In the genomic region with DNA sequence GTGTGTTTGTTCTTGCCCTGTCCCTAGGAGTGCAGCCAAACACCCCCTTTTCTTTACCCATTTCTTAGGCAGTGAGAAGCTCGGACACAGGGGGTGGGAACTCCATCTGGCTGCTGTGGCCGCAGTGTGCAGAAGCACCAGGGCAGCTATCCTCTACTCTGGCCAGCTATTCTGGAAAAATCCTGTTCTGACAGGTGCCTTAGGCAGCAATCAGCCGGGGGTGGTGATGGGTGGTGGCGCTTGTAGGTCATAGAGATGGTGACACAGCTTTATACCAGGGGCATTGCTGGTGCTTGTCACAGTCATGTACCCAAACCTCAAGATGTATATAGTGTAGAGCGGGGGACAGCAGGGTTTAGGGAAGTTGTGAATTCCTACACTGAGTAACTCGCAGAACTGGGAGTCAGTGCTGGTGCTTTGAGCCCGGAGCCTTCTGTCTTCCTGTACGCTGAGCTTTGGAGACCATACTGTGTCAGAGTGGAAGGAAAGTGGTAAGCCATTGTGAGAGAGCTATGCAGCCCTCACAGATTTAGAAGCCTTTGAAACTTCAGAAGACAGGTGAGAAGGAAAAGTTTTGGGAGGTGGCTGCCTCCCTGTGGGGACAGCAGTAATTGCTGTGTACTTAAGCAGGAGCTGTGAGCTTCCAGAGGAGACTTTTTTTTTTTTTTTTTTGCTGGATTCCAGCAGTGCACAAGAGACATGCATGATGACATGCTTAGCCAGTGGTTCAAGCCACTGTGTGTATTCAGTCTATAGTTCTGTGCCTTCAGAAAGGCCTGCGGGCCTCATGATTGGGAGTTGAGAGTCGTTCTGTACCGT, we compare ENCODE assay signal across 14 mouse cellular contexts. TPM values are rescaled to one million over a fixed set of nuclear protein-coding genes. Genes with fewer than 3 reads are reported as not detected.
A peak's percentile ranks its signal among the peaks of the same experiment; 100 is the strongest.
DNase-seq lines count a peak whose midpoint lies in the region; ATAC-seq and TF ChIP-seq lines count a peak whose summit lies in the region.
"Had no signal": no experiment of that assay in that cellular context is flagged by ENCODE, and none has a peak within 500 bp of the region (broad histone marks: within the 10 kb centered on the region; RNA-seq: fewer than 3 reads in every experiment).

No protein-coding gene starts in this region.

- peaks cover 59% of the 10 kb centered on the region for H3K4me1 ChIP-seq in heart, embryonic 16.5 days (ENCODE audit: control insufficient read depth, insufficient read depth, low read length)
- peaks cover 34% of the 10 kb centered on the region for H3K4me1 ChIP-seq in liver, embryonic 11.5 days (replicated peaks; ENCODE audit: control insufficient read depth, insufficient read depth, low read length)
- H3K4me1 ChIP-seq in cortical plate, adult 2 months (ENCODE audit: control insufficient read depth, insufficient read depth, low read length): peaks cover 8% of the 10 kb centered on the region
- peaks cover 17% of the 10 kb centered on the region for H3K4me1 ChIP-seq in forebrain, embryonic 16.5 days (replicated peaks; ENCODE audit: control insufficient read depth, insufficient read depth, low read length)

- intact Hi-C loops in heart, postnatal 25 days (cut with DNase I): loop anchor here (5.0 to 10.0 kb wide), 3 partner anchors 95 to 433 kb away; partner anchors contain the start of gene Bhlhe40

- no peak for DNase-seq in heart, postnatal 25 days (ENCODE audit: low spot score)
- DNase-seq in liver, embryonic 11.5 days (ENCODE audit: low spot score): no peak
- no peak for DNase-seq in liver
- DNase-seq in cerebellum, postnatal 10 days: no peak
- DNase-seq: cerebellum, postnatal 25 days; lung, postnatal 10 days; thymus, postnatal 14 days had no signal

- H3K27ac ChIP-seq in heart, embryonic 16.5 days (ENCODE audit: low read length): peak overlapping the region; percentile 49; the same call in 1 of the 2 replicates
- H3K27ac ChIP-seq in liver, embryonic 11.5 days (ENCODE audit: low read depth, low read length): no peak overlapping the region
- H3K27ac ChIP-seq in cortical plate, adult 2 months (ENCODE audit: insufficient read depth, low read length): no peak overlapping the region
- no peak overlapping the region for H3K27ac ChIP-seq in forebrain, embryonic 16.5 days (ENCODE audit: low read length)
- H3K27ac ChIP-seq: embryonic facial prominence, embryonic 15.5 days had no signal

- H3K9ac ChIP-seq in heart, embryonic 16.5 days (ENCODE audit: low read length): no peak overlapping the region
- H3K9ac ChIP-seq in liver, embryonic 11.5 days (ENCODE audit: low read depth, low read length): no peak overlapping the region
- H3K9ac ChIP-seq in forebrain, embryonic 16.5 days (replicated peaks; ENCODE audit: low read depth, low read length): no peak overlapping the region
- H3K9ac ChIP-seq: embryonic facial prominence, embryonic 15.5 days had no signal

- no peak for ATAC-seq in heart, embryonic 16.5 days (replicated peaks; ENCODE audit: extremely low read depth, insufficient read depth, low FRiP score)
- 0 out of 2 replicates have a peak, but pooled peaks have one; percentile 8 for ATAC-seq in liver, embryonic 11.5 days (replicated peaks; ENCODE audit: low FRiP score)
- ATAC-seq in monocyte, adult 5-6 weeks (replicated peaks; ENCODE audit: insufficient number of reproducible peaks, low FRiP score, low TSS enrichment, poor library complexity, severe bottlenecking): peak; percentile 34; the same call in 1 of the 2 replicates
- no peak for ATAC-seq in forebrain, embryonic 16.5 days
- ATAC-seq: CD4-positive, CD25-positive, alpha-beta regulatory T cell, adult 4 months had no signal

- H3K4me2 ChIP-seq in heart, embryonic 16.5 days (ENCODE audit: low read depth, low read length): no peak overlapping the region
- no peak overlapping the region for H3K4me2 ChIP-seq in liver, embryonic 11.5 days
- no peak overlapping the region for H3K4me2 ChIP-seq in forebrain, embryonic 16.5 days (ENCODE audit: low read length)
- H3K4me2 ChIP-seq: embryonic facial prominence, embryonic 15.5 days; heart, embryonic 11.5 days had no signal

- WGBS in heart, embryonic 16.5 days: 71% methylated on average over 11 of the region's 11 CpGs
- WGBS in liver, embryonic 11.5 days: 65% methylated on average over 11 of the region's 11 CpGs
- 82% methylated on average over 11 of the region's 11 CpGs for WGBS in forebrain, embryonic 16.5 days

- no peaks in the 10 kb centered on the region for H3K9me3 ChIP-seq in heart, embryonic 16.5 days (replicated peaks; ENCODE audit: control insufficient read depth, low read length)
- no peaks in the 10 kb centered on the region for H3K9me3 ChIP-seq in liver, embryonic 11.5 days (ENCODE audit: control insufficient read depth, low read length)
- no peaks in the 10 kb centered on the region for H3K9me3 ChIP-seq in forebrain, embryonic 16.5 days (ENCODE audit: control insufficient read depth, low read length)
- H3K9me3 ChIP-seq: embryonic facial prominence, embryonic 15.5 days had no signal

- TF ChIP-seq CTCF in cortical plate, adult 2 months (IDR thresholded peaks at IDR 0.05; ENCODE audit: extremely low read depth, insufficient read depth, low read length): 0 out of 2 replicates have a peak, but pooled peaks have one; percentile 19

- H3K4me3 ChIP-seq in heart, embryonic 16.5 days (ENCODE audit: low read length): no peak overlapping the region
- no peak overlapping the region for H3K4me3 ChIP-seq in liver, embryonic 11.5 days (ENCODE audit: low read depth, low read length)
- H3K4me3 ChIP-seq in cortical plate, adult 2 months (ENCODE audit: insufficient read depth, low read length): no peak overlapping the region
- H3K4me3 ChIP-seq in forebrain, embryonic 16.5 days (replicated peaks; ENCODE audit: low read length): no peak overlapping the region
- H3K4me3 ChIP-seq: embryonic facial prominence, embryonic 15.5 days had no signal

- H3K27me3 ChIP-seq in heart, embryonic 16.5 days (ENCODE audit: control insufficient read depth, insufficient read depth, low read length): no peaks in the 10 kb centered on the region
- no peaks in the 10 kb centered on the region for H3K27me3 ChIP-seq in liver, embryonic 11.5 days (replicated peaks; ENCODE audit: control insufficient read depth, insufficient read depth, low read length)
- no peaks in the 10 kb centered on the region for H3K27me3 ChIP-seq in forebrain, embryonic 16.5 days (replicated peaks; ENCODE audit: control insufficient read depth, insufficient read depth, low read length)
- H3K27me3 ChIP-seq: embryonic facial prominence, embryonic 15.5 days had no signal

- peaks cover 3% of the 10 kb centered on the region; the same call in 1 of the 2 replicates for H3K36me3 ChIP-seq in heart, embryonic 16.5 days (ENCODE audit: control insufficient read depth, insufficient read depth)
- no peaks in the 10 kb centered on the region for H3K36me3 ChIP-seq in liver, embryonic 11.5 days (ENCODE audit: control insufficient read depth, insufficient read depth, low read length)
- no peaks in the 10 kb centered on the region for H3K36me3 ChIP-seq in forebrain, embryonic 16.5 days (ENCODE audit: control insufficient read depth, insufficient read depth)
- H3K36me3 ChIP-seq: embryonic facial prominence, embryonic 15.5 days had no signal

- TF ChIP-seq POLR2A in cortical plate, adult 2 months (IDR thresholded peaks at IDR 0.05; ENCODE audit: extremely low read depth, insufficient read depth, low read length): no peak

RNA-seq across cellular contexts. Expression of gene Itpr1, which starts 19.2 kb away (rescaled TPM):
- polyA plus RNA-seq in heart, embryonic 16.5 days (2015; fragmentation: Nextera tagmentation; extraction: Ambion mirVana): 10.8 and 12.3 TPM in 2 replicates
- 10 to 100 TPM; 44.1 to 44.2 TPM for total RNA-seq in heart, postnatal 25 days (2021)
- polyA plus RNA-seq in liver, embryonic 11.5 days (2014; fragmentation: Nextera tagmentation; extraction: Ambion mirVana): 6.9 and 8.3 TPM in 2 replicates
- 152 TPM in 2 replicates for polyA plus RNA-seq in cortical plate, adult 2 months (2012; rRNA removed)
- 89.4 to 121 TPM (median 102 TPM) in 3 replicates for total RNA-seq in monocyte, adult 5-6 weeks (2017)
- 15.0 and 18.2 TPM in 2 replicates for polyA plus RNA-seq in forebrain, embryonic 16.5 days (2015; fragmentation: Nextera tagmentation; extraction: Ambion mirVana)

RNA-seq across cellular contexts. Expression of gene Sumf1, which starts 46.7 kb away (rescaled TPM):
- polyA plus RNA-seq in heart, embryonic 16.5 days (2015; fragmentation: Nextera tagmentation; extraction: Ambion mirVana): 19.3 and 20.2 TPM in 2 replicates
- 10 to 100 TPM; 11.2 to 12.4 TPM for total RNA-seq in heart, postnatal 25 days (2021)
- polyA plus RNA-seq in liver, embryonic 11.5 days (2014; fragmentation: Nextera tagmentation; extraction: Ambion mirVana): 16.2 and 17.6 TPM in 2 replicates
- polyA plus RNA-seq in cortical plate, adult 2 months (2012; rRNA removed): 16.0 and 17.6 TPM in 2 replicates
- 45.7 to 66.0 TPM (median 52.9 TPM) in 3 replicates for total RNA-seq in monocyte, adult 5-6 weeks (2017)
- 11.7 and 12.0 TPM in 2 replicates for polyA plus RNA-seq in forebrain, embryonic 16.5 days (2015; fragmentation: Nextera tagmentation; extraction: Ambion mirVana)

Comparison
In these comparisons a context has a peak if more than half of its experiments do, and no peak if none do; other contexts are left out.
1. ATAC-seq: peak in liver, embryonic 11.5 days (single experiment) and monocyte, adult 5-6 weeks (single experiment); none in heart, embryonic 16.5 days (single experiment) and forebrain, embryonic 16.5 days (single experiment).